Mouse (Mus musculus): ENCODE measurements around the gene Vps52. TPM values are rescaled to one million over a fixed set of nuclear protein-coding genes. Genes with fewer than 3 reads are reported as not detected.

The Vps52 gene
- polyA plus RNA-seq, 1 experiment from 2014 or later, result 63.2 TPM

DNA sequence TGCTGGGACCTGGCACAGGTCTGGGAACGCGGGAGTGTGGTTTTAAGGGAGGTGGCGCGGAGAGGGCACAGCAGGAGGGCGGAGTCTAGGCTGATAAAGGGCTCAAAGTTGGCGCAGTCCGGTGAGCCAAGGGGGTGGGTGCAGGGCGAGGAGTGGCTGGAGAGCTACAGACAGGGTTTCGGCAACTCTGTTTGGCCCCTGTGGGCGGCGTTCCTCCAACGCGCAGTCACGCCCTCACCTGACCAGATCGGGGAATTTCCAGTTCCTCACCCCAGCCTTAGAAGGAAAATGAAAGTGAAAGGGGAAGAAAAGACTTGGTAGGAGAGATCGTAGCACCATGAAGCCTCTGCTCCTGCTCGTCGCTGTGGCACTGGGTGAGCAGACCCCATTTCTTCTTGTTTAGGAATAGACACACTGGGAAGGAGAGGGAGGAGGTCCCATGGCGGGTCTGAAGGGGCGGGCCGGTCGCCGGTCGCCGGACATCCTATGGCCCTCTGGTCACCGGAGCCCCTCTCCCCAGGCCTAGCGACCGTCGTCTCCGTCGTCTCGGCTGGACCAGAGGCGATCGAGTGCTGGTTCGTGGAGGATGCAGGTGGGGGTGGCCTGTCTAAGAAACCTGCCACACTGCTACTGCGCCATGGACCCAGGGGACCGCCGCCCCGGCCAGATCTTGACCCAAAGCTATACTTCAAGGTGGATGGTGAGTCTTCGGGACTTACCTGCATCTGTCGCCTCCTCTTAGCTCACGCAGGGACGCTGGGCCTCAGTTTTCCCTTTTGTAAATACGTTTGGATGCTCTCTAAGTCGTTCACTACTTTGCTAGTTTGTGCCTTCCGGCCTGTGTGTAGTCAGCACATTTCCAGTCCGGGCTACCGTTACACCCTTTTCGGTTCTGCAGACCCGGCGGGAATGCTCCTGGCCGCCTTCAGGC is 36.0 kb upstream of the Vps52 start:
- Histone ChIP-seq H3K27ac (replicated peaks; ENCODE audit: low read depth, low read length) (0 out of 2 replicates have a peak overlapping the region, but pooled peaks have one; percentile 41), H3K27me3 (ENCODE audit: control insufficient read depth, insufficient read depth, low read length) (no peaks in the 10 kb centered on the region), H3K4me1 (ENCODE audit: control insufficient read depth, insufficient read depth, low read length) (peaks cover 29% of the 10 kb centered on the region), H3K9ac (replicated peaks; ENCODE audit: low read length) (peak overlapping the region; percentile 52), H3K4me3 (replicated peaks; ENCODE audit: low read depth, low read length) (peak overlapping the region; percentile 36), H3K36me3 (ENCODE audit: control insufficient read depth, insufficient read depth, low read length) (peaks cover 9% of the 10 kb centered on the region), H3K9me3 (ENCODE audit: control insufficient read depth, low read length) (no peaks in the 10 kb centered on the region), H3K4me2 (ENCODE audit: low read length) (peak overlapping the region; percentile 63)
- DNase-seq (peak; percentile 37), ATAC-seq (ENCODE audit: low FRiP score, low TSS enrichment) (no peak)
- under 1% methylated on average over 52 of the region's 52 CpGs for WGBS

DNA sequence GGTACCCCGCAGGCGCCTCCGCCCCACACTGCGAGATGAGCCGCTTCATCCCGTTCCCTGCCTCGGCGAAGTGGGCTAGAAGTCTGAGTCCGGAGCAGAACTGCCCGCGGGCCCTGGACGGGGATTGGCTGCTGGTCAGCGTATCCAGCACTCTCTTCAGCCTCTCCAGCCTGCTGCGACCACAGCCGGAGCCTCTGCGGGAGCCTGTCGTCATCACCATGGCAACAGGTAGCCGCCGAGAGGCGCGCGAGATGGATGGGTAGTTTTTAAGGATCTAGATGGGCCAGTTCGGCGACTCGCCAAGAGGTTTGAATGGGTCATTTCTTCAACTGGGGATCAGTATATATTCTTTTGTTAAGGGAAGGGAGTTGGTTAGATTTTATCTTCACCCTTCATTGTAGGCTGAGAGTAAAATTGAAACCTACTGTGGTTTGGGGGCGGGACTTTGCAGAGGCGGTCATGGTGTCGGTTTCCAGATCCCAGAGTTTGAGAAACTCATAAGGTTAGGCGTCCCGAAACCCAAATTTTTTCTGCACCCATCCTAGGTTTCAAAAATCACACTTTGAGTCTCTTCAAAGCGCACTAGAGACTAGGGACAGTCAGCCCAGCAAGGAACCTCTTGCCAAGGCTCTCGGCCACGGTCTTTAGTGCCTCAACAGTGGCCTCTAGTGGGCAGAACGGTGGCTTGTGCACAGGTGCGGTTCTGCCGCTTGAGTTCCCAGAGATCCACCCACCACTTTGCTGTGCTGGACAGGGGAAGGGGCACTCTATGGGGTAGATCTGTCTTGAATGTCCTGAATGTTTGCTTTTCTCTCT is 35.1 kb upstream of the Vps52 start:
- Histone ChIP-seq H3K4me1 (ENCODE audit: control insufficient read depth, insufficient read depth, low read length) (peaks cover 26% of the 10 kb centered on the region), H3K9me3 (ENCODE audit: control insufficient read depth, low read length) (no peaks in the 10 kb centered on the region), H3K27me3 (ENCODE audit: control insufficient read depth, insufficient read depth, low read length) (no peaks in the 10 kb centered on the region), H3K9ac (replicated peaks; ENCODE audit: low read length) (peak overlapping the region; percentile 52; the same call in 1 of the 2 replicates), H3K4me3 (replicated peaks; ENCODE audit: low read depth, low read length) (peak overlapping the region; percentile 36), H3K4me2 (ENCODE audit: low read length) (peak overlapping the region; percentile 63), H3K36me3 (ENCODE audit: control insufficient read depth, insufficient read depth, low read length) (peaks cover 13% of the 10 kb centered on the region; the same call in 1 of the 2 replicates), H3K27ac (replicated peaks; ENCODE audit: low read depth, low read length) (0 out of 2 replicates have a peak overlapping the region, but pooled peaks have one; percentile 41)
- under 1% methylated on average over 36 of the region's 36 CpGs for WGBS
- ATAC-seq (ENCODE audit: low FRiP score, low TSS enrichment) (0 out of 2 replicates have a peak, but pooled peaks have one; percentile 14), DNase-seq (peak; percentile 87)

DNA sequence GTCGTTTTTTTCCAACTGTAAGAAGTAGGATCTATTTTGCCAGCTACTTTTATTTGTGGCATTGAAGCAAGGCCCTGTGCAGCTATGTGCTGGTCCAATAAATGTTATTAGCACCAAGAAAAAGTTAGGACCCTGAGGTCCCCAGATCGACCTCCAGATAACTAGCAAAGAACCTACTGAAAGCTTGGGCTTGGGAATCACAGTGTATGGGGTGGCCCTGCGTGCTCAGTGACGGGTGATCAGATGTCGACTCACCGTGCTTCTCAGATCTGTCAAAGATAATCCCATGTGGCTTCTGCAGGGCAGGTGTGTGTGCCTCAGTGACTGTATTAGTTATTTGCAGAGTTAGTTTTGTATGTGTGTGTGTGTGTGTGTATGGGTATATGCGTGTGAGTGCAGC is 34.3 kb upstream of the Vps52 start:
- Histone ChIP-seq H3K27ac (replicated peaks; ENCODE audit: low read depth, low read length) (no peak overlapping the region), H3K9ac (replicated peaks; ENCODE audit: low read length) (no peak overlapping the region), H3K27me3 (ENCODE audit: control insufficient read depth, insufficient read depth, low read length) (no peaks in the 10 kb centered on the region), H3K9me3 (ENCODE audit: control insufficient read depth, low read length) (no peaks in the 10 kb centered on the region), H3K36me3 (ENCODE audit: control insufficient read depth, insufficient read depth, low read length) (peaks cover 20% of the 10 kb centered on the region), H3K4me1 (ENCODE audit: control insufficient read depth, insufficient read depth, low read length) (peaks cover 26% of the 10 kb centered on the region), H3K4me3 (replicated peaks; ENCODE audit: low read depth, low read length) (no peak overlapping the region), H3K4me2 (ENCODE audit: low read length) (no peak overlapping the region)
- DNase-seq (no peak), ATAC-seq (ENCODE audit: low FRiP score, low TSS enrichment) (no peak)
- WGBS, result 90% methylated on average over 7 of the region's 7 CpGs

DNA sequence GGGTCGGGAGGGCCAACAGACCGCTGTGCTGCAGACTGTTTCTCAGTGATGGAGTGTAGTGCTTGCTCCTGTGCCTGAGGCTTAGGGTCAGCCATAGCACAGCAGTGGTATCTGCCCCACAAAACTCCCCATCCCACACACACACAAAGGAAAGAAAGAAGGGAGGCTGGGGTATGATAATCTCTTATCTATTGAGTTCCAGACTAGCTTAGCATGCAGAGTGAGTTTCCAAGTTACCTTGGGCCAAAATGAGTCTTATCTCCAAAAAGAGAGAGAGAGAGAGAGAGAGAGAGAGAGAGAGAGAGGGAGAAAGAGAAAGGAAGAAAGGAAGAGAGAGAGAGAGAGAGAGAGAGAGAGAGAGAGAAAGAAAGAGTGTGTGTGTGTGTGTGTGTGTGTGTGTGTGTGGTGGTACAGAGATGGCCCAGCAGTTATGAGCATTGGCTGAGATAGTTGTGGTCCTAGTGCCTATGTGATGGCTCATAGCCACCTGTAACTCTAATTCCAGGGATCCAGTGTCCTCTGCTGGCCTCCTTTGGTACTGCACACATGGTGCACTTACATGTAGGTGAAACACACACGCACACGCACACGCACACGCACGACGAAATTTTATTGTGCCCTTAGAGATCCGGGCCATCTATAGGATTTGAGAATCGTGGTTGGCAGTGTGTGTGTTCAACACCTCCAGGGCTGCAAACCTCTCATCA is 30.9 kb upstream of the Vps52 start:
- H3K36me3 ChIP-seq (ENCODE audit: control insufficient read depth, insufficient read depth, low read length), result peaks cover 16% of the 10 kb centered on the region
- ATAC-seq (ENCODE audit: low FRiP score, low TSS enrichment) (no peak), DNase-seq (no peak)
- no peak overlapping the region for H3K4me3 ChIP-seq (replicated peaks; ENCODE audit: low read depth, low read length)
- H3K27ac ChIP-seq (replicated peaks; ENCODE audit: low read depth, low read length), result no peak overlapping the region
- no peak overlapping the region for H3K4me2 ChIP-seq (ENCODE audit: low read length)
- H3K9ac ChIP-seq (replicated peaks; ENCODE audit: low read length), result no peak overlapping the region
- no peaks in the 10 kb centered on the region for H3K27me3 ChIP-seq (ENCODE audit: control insufficient read depth, insufficient read depth, low read length)
- WGBS, result 87% methylated on average over 10 of the region's 10 CpGs
- no peaks in the 10 kb centered on the region for H3K9me3 ChIP-seq (ENCODE audit: control insufficient read depth, low read length)
- peaks cover 14% of the 10 kb centered on the region for H3K4me1 ChIP-seq (ENCODE audit: control insufficient read depth, insufficient read depth, low read length)

DNA sequence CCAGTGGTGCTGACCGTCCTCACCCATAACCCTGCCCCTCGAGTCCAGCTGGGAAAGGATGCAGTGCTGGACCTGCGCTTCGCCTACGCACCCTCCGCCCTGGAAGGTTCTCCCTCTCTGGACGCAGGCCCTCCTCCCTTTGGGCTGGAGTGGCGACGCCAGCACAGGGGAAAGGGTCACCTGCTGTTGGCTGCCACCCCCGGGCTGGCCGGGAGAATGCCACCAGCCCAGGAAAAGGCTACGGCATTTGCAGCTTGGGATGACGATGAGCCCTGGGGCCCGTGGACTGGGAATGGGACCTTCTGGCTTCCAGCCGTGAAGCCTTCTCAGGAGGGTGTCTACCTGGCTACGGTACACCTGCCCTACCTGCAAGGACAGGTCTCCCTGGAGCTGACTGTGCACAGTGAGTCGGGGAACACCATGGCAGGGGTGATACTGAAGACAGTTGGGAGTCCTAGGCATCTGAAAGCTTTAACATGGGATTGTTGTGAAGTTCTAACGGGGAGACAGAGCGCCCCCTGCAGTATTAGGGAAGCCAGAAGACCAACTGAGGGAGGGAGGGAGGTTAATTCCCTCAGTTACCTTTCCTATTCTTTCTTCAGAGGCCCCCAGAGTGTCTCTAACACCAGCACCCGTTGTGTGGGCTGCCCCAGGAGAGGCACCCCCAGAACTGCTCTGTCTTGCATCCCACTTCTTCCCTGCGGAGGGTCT is 30.1 kb upstream of the Vps52 start:
- H3K36me3 ChIP-seq (ENCODE audit: control insufficient read depth, insufficient read depth, low read length), result peaks cover 16% of the 10 kb centered on the region

DNA sequence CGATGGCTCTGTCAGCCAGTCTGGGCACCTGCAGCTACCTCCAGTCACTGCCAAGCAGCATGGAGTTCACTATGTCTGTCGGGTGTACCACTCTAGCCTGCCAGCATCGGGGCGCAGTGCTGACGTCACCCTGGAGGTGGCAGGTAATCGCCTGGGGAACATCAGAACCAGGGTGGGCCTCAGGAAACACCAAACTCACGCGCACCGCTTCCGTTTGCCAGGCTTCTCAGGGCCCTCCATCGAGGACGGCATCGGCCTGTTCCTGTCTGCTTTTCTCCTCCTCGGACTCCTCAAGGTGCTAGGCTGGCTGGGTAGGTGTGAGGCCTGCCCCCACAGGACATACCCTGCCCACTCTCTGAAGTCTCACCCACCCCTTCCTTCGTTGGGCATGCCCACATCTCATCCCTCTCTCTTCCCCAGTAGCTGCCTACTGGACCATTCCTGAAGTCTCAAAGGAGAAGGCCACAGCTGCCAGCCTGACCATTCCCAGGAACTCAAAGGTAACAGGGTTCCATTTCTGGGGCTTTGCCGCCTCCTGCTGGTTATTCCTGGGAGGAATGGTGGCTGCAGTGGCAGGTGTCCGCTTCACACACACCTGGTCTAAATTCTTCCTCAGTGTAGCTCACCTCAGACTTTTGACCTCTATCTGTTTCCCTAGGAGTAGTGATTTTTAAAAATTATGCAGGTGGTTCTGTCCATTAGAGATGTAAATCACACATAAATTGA is 29.2 kb upstream of the Vps52 start:
- no peak for ATAC-seq (ENCODE audit: low FRiP score, low TSS enrichment)
- Histone ChIP-seq H3K27ac (replicated peaks; ENCODE audit: low read depth, low read length) (no peak overlapping the region), H3K9me3 (ENCODE audit: control insufficient read depth, low read length) (no peaks in the 10 kb centered on the region), H3K4me2 (ENCODE audit: low read length) (no peak overlapping the region), H3K4me1 (ENCODE audit: control insufficient read depth, insufficient read depth, low read length) (peaks cover 15% of the 10 kb centered on the region), H3K4me3 (replicated peaks; ENCODE audit: low read depth, low read length) (no peak overlapping the region), H3K9ac (replicated peaks; ENCODE audit: low read length) (no peak overlapping the region), H3K36me3 (ENCODE audit: control insufficient read depth, insufficient read depth, low read length) (peaks cover 16% of the 10 kb centered on the region), H3K27me3 (ENCODE audit: control insufficient read depth, insufficient read depth, low read length) (no peaks in the 10 kb centered on the region)
- no peak for DNase-seq
- 77% methylated on average over 17 of the region's 17 CpGs for whole genome bisulfite sequencing

More for the DNA sequence above, 30.1 kb upstream of the Vps52 start:
- Histone ChIP-seq H3K27ac (replicated peaks; ENCODE audit: low read depth, low read length) (no peak overlapping the region), H3K4me2 (ENCODE audit: low read length) (no peak overlapping the region), H3K9ac (replicated peaks; ENCODE audit: low read length) (no peak overlapping the region), H3K9me3 (ENCODE audit: control insufficient read depth, low read length) (no peaks in the 10 kb centered on the region), H3K27me3 (ENCODE audit: control insufficient read depth, insufficient read depth, low read length) (no peaks in the 10 kb centered on the region), H3K4me3 (replicated peaks; ENCODE audit: low read depth, low read length) (no peak overlapping the region), H3K4me1 (ENCODE audit: control insufficient read depth, insufficient read depth, low read length) (peaks cover 7% of the 10 kb centered on the region; the same call in 1 of the 2 replicates)
- DNase-seq (no peak), ATAC-seq (ENCODE audit: low FRiP score, low TSS enrichment) (no peak)
- WGBS, result 84% methylated on average over 20 of the region's 21 CpGs

DNA sequence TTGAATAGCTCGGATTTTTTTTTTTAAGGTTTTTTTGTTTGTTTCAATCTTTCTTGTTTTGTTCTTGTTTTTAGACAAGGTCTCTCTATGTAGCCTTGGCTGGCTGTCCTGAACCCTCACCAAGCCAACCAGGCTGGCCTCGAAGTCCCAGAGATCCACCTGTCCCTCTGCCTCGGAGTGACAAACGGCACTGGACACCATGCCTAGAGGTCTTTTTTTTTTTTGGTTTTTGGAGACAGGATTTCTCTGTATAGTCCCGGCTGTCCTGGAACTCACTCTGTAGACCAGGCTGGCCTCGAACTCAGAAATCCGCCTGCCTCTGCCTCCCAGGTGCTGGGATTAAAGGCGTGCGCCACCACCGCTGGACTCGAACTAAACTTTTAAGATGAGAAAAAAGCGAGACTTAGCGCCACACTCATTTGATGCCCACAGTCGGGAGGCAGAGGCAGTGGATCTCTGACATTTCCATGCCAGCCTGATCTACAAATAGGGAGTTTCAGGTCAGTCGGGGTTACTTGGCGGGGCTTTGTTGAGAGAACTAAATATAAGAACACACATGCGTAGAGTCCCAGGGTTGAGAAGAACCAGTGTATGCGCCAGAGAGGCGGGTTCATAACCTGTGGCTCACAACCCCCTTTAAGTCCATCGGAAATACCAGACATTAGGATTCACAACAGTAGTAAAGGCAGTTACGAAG is 27.2 kb upstream of the Vps52 start:
- WGBS, result 67% methylated on average over 21 of the region's 21 CpGs

More for the DNA sequence above, 27.2 kb upstream of the Vps52 start:
- no peak for ATAC-seq (ENCODE audit: low FRiP score, low TSS enrichment)
- Histone ChIP-seq H3K4me3 (replicated peaks; ENCODE audit: low read depth, low read length) (peak overlapping the region; percentile 79), H3K4me2 (ENCODE audit: low read length) (peak overlapping the region; percentile 99), H3K27me3 (ENCODE audit: control insufficient read depth, insufficient read depth, low read length) (no peaks in the 10 kb centered on the region), H3K9ac (replicated peaks; ENCODE audit: low read length) (peak overlapping the region; percentile 91), H3K27ac (replicated peaks; ENCODE audit: low read depth, low read length) (no peak overlapping the region), H3K9me3 (ENCODE audit: control insufficient read depth, low read length) (no peaks in the 10 kb centered on the region), H3K4me1 (ENCODE audit: control insufficient read depth, insufficient read depth, low read length) (peaks cover 16% of the 10 kb centered on the region), H3K36me3 (ENCODE audit: control insufficient read depth, insufficient read depth, low read length) (peaks cover 27% of the 10 kb centered on the region)
- no peak for DNase-seq

Measured in midbrain, embryonic 14.5 days (tissue).